Mouse (Mus musculus) cerebellum, adult 9-10 months (tissue): ENCODE measurements around the gene Zfhx3.

Experiments
- DNase-seq: peaks from one replicate; pipeline ENCODE4 v3.0.0; 2022

Zfhx3 gene

DNA sequence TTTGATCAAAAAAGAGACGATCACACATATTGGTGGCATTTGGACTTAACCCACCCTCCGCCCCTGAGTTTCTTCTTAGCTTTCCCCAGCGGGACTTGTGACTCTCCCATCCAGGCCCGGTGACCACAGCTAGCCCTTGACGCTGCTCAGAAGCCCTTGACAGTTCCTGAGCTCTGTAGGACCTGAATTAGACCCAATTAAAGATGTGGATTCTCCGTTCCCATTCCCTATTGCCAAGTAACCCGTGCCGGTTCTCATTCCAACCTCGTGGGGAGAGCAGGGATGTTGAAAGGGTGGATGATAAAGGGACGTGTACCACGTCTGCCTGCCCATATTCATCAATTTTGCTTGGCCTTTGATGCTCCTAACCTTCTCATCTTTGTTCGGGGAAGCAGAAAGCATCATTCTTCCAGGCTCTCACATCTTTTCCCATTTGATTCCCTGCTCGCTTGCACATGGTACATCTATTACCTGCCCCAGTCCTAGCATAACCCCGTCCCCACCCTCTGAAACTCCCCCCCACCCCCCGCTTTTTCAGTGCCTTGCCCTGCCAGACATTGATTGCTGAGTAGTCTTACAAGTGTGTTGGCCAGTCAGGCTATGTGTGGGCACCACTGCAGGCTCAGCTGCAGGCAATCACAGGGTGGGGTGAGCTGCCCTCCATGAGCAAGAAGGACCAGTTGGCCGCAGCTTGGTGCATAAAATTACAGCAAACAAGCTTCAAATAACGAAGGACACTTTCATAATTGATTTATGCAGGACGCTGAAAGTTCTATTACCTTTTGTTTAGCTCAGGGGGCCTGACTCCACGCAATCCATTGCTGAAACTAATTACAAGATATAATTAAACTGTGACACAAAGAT, 525.0 kb downstream of the Zfhx3 start:
- no peak for DNase-seq

DNA sequence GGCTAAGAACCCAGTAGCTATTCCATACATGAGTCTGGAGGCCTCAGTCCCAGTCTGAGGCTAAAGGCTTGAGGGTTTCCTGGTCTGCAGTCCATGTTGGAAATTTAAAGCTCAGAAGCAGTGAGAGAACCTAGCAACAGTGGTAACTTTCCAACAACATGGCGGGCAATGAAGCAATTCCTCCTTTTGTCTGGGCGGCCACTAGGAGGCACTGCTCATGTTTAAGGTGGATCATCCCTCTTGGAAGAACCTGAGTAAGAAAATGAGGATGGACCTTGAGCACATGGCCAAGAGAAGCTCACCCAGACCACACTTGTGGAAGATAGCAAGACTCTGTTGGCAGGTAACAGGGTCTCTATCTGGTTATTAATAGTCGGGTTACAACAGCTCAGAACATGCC, 527.8 kb downstream of the Zfhx3 start:
- DNase-seq, result no peak

DNA sequence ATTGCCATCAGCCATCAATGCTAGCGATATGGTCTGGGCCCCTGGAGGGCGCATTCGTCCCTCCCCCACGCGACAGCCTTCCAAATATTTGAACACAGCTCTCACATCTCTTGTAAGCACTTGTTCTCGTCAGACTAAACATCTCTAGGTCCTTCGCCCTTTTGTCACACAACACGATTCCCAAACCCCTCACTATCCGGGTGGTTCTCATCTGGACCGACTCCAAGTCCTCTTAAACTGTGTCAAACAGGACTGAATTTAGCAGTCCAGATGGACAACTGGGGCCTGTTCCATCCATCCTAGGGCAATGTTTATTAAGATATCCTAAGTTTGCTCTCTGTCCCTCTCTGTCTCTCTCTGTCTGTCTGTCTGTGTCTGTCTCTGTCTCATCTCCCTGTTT, 532.1 kb downstream of the Zfhx3 start:
- no peak for DNase-seq

DNA sequence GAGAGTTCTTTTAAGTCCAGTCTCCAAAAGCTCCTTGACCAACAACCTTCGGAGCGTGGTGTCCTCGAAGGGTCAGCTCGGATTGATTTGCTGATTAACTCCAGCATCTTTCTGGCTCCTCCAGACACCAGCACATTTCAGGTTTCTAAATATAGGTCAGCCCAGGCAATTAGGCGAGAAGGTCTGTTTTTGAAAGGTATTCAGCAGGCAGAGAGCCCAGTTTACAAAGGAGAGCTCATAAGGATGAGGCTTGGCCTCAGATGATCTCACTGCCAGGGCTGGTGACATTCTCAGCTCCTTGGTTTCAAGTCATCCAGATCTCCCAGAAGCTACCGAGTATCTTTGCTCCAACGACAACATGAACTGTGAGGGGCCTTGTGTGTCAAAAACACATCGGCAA, 535.7 kb downstream of the Zfhx3 start:
- peak; percentile 7 for DNase-seq

DNA sequence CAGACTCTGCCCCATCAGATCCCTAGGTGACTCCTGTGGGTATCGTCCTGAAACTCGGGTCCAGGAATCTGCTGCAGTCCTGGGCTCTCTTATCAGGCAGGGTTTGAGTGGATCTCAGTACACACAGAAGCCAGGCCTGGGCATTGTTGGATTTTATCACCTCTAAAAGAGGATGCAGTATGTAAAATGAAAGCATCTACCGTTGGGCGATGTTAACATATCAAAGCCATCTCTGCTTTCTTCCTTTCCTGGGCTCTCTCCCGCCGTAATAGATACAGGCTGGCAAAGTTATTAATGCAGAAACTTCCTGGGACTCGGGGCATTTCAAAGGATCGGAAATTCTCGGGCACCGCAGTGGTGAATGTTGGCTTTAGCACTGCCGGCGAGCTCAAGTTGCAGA, 537.7 kb downstream of the Zfhx3 start:
- DNase-seq, result no peak

DNA sequence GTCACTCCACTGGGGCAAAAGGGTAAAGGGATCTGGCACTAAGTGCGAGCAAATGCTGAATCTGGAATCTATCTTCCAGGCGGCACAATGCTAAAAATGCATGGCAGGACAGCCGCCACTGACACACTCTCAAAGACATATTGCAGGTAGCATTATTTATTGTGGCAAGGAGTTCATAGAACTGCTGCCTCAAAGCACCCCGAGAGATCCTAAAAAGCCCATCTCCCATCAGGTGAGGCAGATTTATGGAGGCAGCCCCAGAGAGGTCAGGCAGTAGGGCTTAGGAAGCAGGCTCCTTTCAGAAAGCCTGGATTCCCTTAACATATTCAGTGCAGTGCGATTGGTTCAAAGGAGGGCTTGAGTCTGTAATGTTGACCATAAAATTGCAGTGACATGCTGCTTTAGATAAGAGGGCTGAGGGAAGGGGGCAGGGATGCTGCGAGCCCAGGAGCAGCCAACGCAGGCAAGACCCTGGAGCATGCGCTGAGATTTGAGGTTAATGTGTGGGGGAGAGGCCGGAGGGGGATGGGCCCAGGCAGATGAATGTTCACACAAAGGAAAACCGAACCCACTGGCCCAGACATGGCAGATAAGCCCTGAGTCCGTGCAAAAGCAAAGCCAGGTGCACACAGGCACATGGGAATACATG, 538.8 kb downstream of the Zfhx3 start:
- no peak for DNase-seq

DNA sequence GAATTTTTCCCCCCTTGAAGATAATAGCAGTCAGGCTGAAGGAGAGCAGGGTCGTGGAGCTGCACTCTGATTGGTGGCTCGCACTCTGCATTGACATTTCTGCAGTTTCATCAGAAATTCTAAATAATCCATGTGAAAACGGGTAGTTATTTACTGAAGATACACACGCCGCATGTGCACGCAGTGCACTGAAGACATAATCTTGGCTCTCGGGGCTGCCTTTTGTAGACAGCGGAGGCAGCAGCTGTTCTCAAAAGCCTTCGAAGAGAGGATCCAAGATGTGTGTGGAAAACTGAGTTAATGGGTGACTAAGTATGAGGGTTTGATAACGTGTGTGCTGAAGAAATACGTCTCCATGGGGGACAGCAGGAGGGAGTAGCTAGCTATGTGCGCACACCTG, 553.7 kb downstream of the Zfhx3 start:
- DNase-seq, result no peak

DNA sequence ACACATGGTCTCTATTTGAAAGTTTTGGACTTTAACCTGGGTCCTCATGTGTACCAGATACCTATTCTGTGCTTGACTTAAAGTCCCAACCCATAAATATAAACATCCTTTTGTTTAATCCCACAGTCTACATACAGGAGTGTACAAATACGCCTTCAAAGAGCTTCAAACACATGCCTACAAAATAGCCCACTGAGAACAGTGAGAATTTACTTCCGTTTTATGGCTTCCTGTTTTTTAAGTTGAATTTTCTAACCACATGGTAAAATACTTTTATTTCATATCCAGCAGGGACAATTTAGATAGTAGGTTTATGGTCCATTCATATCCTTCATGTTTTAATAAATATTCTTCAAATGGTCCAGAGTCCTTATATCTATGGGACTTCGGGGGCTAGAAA, 564.3 kb downstream of the Zfhx3 start:
- DNase-seq, result no peak

DNA sequence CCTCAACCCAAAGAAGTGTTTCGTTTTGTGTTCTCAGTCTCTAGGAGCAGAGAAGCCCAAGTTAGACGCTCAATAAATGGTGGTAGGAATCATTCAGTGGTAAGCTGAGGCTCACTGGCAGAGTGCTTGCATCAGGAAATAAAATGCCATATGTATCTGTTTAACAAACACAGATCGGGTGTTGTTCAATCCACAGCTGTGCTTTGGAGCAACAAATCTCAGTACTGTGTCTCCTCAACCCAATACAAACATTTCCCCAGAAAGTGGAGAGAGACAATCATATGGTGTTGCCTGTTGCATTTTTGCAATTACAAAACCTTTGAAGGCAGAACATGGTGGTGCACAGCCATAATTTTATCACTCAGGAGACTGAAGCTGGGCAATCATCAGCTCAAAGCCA, 565.3 kb downstream of the Zfhx3 start:
- no peak for DNase-seq

DNA sequence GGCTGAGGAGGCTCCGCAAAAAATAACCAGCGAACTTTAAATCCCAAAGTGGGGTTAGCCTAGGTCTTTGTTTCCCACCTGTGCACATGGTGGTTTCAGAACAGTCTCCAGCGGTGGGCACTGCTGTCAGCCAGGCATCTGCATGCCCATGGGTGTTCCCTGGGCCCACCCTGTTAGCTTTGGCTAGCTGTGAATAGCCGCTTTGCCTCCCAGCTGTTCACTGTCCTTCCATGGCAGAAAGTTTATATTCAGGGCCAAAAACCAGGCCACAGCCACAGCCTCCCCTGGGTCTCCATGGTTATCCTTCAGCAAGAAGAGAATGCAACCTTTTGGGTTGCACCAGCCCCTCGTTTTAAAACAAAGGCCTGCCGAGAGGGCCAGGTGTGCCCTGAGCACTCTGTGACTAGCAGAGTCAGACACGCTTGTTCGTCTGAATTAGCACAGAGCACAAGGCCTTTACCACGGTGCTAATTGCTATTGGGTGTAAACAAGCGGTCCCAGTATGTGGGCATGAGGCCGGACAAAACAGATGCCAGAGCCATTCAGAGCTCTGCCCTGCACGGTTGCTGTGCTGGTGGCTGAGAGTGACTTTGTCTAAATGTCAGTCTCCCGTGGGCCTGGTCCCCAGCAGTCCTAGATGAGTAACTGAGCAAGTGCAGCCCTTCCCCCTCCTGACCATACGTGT, 568.3 kb downstream of the Zfhx3 start:
- DNase-seq, result no peak

DNA sequence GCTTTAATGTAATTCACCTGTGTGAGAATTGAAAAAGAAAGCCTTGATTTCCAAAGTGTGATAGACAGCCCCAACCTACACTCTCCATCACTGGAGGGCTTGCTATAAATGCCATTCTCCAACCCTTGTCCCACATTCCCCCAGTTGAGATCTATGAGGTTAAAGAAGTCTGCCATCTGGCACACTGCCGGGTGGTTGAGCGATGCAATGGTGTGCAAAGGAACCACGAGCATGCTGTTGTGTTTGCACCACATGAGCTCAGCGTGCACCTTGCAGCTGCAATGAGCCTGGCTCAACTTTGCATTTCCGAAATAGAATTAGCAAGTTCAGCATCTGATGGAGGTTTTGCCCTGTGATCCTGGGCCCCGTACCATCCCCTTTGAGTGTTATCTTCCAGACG, 575.7 kb downstream of the Zfhx3 start:
- no peak for DNase-seq

DNA sequence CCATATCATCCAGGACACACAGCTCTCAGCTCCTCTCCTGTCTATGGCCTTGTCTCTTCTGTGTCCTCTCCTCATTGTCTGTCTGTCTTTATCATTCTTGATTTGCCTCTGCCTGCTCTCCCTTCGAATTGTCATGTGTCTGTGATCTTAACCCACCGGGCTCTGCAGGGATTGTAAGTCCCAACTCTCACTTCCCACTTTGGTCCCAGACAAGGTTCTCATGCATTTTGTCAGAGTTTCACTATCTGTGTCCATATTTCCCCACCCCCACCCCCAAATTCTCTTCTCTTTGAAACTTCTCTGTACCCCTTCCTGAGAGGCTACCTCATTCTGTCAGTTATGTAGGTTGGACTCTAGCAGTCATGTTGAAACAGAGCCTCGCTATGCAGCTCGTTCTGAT, 579.6 kb downstream of the Zfhx3 start:
- DNase-seq, result no peak

DNA sequence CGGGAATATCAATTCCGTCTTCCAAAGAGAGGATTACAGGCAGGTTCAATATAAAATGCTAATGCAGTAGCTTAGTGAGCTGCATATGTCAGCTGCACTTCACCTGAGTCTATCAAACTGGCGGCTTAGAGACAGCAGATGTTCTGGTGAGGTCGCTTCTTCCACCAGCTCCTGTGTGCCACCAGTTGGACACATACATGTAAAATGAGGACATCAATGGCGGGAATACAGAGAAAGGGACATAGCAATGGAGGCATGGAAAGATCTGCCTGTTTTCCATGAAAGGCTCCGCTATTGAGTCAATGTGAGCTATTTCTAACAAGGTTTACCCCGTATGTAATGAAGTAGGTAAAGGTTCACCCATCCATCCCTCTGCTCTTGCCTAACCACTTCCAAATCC, 587.0 kb downstream of the Zfhx3 start:
- DNase-seq, result no peak

DNA sequence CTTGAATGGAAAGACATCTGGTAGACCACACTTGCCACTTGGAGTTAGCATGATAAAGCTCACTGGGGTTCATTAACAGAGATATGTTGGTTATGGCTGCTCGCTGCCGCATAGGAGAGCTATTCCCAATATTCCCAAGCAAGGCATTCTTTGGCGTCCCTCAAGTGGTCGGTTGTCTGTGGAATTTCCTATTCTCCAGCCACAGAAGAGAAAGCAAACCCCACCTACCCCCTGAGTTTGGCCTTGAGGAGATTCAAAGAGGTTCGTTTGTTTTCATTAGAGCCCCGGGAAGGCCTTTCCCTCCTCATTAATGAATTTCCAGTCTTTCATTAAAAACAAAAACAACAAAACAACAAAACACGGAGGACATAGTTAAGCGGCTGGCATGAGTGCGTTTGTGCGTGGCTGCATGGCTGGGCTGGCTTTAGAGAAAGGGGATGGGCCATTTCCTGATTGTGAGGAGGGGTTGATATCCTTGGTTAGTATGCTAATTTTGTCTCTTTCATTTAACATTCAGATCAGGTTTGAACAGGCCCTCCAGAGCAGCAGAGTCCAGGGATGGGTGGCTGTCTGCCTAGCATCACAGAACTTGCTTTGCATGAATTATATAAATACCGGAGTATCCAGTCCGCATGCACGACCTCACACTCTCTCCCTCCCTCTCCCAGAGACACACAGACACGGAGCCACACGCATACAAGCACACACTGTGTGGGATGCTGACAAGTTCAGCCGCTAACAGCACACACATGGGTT, 592.9 kb downstream of the Zfhx3 start:
- DNase-seq, result no peak

DNA sequence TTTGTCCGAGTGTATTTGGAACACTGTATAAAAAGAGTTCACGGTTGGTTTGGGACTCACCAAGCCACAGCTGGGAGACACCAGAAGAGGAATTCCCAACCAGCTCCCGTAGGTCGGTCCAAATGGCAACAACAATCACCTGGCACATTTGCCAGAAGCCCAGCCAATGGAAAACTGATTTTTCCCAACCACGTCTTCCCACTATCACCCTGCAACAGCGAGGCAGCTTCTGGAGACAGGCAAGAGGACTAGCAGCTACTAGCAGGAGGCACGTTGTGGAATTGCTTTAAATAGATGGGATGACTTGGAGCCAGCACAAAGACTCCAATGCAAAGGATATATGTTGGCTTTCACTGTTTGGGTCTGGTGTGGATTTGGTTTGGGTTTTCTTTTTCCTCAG, 593.7 kb downstream of the Zfhx3 start:
- no peak for DNase-seq

DNA sequence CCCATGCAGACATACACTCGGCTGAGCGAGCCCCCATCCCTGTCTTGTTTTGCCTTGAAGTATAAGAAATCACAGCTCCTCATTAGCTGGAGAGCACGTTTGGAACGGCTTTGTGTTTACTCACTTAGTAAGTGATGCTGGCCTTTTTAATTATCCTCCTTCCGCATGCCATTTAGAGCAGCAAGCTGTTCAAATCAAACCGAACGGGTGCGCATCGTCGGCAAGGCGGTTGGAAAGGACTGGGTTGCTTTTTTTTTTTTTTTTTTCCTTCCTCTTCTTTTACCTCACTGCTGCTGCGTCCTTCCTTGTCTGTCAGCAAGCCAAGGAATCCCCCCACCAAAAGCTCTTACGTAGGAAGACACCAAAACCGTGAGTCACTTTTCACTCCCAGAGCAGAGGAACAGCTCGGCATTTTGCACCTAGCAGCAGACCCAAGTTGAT, 594.5 kb downstream of the Zfhx3 start:
- DNase-seq, result no peak

DNA sequence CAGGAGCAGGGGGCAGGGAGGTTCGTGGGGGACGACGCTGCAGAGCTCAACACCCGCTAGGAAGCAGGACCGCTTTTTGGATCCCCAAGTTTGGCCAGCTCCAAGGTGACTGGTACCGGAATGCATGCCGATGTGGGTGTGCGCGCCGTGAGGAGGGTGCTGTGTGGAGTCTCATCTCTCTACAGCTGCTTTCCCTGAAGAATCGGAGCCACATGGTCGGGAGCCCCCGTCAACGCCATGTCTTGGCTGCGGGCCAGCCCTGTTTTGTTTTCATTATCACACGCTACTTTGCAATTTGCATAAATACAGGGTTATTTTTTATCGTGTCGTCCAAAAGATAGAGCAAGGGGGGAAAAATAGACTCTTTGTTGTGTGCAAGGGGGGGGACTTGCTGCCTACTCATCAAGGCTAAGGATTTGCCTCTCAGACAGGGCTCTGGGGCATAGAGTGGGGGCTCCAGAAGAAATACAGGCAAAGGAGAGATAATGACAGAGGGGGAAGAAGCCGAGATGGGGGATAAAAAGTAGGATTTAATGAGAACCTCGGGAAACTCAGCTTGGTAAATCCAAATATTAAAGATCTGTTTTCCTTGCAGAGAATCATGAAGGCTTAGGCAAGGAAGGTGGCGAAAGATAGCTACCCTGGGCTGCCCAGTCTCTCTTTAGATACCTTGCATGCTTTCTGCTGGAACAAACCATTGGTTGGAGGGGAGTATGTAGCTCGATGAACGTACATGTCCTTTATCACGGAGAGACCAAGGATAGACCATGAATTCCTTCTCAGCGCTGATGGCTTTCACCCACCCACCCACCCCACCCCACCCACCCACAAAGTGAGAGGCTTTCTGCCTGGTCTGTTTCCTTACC, 595.5 kb downstream of the Zfhx3 start:
- DNase-seq, result no peak

DNA sequence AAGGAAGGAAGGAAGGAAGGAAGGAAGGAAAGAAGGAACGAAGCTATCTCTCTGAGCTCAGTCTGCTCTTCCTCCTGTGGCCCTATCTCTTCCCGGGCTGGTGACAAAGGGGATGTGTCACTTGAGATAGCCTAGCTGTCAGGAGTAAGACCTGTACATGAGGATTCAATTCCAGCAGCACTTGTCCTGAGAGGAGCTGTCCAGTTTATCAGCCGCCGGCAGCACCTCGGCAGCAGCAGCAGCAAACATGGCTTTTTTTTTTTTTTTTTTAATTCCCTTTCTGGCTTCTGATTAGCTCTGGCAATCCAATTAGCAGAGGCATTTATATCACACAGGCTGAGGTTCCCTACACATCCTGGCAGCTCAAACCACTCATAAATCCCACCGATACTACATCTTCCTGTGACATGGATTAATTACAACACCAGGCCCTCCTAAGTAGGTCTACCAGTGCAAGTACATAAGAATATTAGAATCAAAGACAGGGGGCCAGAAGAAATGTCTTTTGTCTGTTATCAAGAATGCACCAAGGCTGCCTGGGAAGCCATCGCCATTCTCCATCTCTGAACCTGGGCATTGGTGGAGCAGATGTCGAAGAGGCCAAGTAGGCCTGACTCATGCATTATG, 596.6 kb downstream of the Zfhx3 start:
- DNase-seq, result no peak

DNA sequence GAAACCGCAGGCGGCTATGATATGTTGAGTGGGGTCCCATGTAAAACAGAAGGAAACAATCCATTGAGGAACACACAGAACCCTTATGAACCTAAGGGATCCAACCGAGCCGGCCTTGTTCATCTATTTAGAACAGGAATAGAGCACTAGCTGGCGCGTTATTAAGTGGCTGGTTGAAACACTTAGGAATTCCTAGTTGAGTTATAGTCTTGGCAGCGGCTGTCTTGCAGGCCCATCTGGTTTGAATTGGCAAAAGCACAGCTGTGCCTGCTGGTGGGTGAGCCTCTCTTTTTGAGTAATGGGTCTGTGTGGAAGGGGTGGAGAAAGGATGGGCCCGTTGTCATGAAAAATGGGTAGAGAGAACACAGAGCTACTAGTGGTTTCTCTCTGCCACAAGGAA, 610.1 kb downstream of the Zfhx3 start:
- DNase-seq, result no peak

DNA sequence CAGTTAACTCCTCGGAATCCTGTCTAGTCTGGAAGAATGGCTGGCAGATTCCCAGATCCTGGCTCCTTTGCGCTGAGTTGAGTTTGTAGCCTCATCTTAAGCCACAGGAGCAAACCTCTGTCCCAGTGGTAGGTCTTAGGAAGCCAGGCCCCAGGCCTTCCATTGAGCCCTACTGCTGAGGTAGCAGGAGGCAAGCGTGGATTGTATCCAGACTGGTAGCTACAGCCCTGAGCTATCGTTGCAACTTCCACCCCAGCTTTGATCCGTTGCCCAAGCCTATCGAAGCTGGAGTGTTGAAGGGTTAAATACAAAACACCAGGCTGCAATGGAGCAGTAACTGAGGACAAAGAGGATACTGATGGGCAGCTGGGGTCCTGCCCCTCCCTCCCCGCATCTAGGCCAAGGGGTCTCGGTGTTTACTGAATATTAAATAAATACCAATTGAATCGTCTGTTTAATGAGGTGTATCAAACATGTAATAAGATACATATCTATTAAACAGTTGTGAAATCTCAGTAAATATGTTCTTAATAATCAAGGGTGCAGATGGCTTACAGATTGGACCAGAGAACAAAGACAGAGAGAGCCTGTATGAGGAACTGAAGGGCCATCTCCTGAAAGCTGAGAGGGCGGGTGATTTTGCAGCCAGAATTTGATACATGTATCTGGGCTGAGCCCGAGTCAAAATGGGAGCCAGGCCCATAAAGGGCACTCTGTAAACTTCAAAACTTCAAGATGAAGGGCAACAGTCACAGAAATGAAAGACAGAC, 611.5 kb downstream of the Zfhx3 start:
- no peak for DNase-seq
